Mouse (Mus musculus) right cerebral cortex, postnatal 4 days (tissue): ENCODE results near the gene Fam71e1.

Experiments used
- DNase-seq: peaks from one replicate; pipeline ENCODE4 v3.0.0-alpha.2; 2022

Fam71e1 gene

GRCm38 (mm10) chr7:44536590-44536968, 40.2 kb downstream of the Fam71e1 start:
- DNase-seq: no peak

DNA sequence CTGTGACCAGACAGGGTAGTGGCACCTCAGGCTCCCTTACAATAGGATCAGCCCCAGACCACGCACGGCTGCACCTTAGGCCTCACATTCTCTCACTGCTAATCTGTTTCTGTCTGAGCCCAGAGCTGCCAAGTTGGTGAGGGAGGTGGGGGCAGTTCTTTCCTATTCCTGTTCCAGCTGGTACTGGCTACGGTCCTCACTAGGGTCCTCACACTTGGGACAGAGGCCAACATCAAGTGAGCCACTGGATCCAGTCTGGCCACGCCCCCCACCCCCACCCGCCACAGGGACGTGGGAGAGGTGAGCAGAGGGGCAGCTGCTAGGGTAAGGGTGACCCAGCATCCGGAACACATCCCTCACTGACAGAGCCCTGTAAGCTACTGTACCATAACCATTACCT, 40.6 kb downstream of the Fam71e1 start:
- DNase-seq: no peak

DNA sequence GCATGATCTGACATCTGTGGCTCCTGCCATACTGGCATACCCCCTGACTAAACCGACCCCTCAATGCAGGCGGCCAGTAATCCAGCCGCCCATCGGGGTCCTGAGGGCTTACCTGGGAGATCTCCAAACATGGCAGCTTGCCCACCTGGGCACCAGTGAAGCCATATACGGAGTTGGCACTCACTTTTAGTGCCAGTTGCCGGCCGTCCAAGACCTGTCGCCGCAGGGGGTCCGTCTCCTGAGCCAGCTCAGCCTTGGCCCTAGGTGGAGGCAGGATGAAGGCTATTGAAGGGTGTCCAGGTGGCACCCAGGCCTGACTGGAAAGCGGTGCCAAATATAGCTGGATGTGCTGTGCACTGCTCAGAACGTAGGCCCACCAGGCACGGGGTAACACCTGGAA, 41.1 kb downstream of the Fam71e1 start:
- DNase-seq: no peak

GRCm38 (mm10) chr7:44538756-44539624, 42.6 kb downstream of the Fam71e1 start:
- no peak for DNase-seq

GRCm38 (mm10) chr7:44542555-44542954, 46.2 kb downstream of the Fam71e1 start:
- no peak for DNase-seq

DNA sequence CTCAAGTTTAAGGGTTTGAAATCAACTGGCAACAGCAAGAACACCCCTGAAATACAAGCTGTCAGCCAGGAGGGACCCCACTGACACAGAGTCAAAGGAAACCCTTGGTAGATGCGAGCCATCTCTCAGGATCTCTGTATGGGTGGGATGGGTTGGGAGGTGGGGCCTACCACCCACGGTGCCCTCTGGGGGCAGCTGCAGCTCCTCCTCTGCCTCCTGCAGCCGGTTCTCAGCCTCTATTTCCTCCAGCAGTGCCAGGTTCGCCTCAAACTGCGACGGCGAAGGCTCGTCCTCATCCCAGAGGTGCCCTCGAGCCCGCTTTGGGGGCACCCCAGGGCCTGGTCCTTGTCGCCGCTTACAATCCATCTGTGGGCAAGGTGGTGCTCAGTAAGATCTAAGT, 46.7 kb downstream of the Fam71e1 start:
- no peak for DNase-seq

DNA sequence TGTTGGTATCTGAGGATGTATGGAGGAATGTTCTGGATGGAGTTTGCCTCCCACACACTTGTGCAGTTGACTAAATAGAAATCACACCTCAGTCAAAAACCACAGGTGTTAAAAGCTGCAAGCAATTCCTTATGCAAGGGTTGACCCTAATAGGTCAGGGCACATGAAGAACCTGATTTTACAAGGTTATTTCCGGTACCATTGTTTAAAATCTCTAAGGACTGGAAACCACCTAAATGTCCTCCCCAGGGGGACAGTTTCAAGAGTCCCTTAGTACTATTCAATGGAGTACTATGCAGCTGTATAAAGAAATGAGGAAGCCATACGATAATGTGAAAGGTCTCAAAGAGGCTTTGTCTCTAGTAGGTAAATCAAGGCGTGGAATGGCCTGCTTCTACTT, 49.9 kb downstream of the Fam71e1 start:
- DNase-seq: no peak

DNA sequence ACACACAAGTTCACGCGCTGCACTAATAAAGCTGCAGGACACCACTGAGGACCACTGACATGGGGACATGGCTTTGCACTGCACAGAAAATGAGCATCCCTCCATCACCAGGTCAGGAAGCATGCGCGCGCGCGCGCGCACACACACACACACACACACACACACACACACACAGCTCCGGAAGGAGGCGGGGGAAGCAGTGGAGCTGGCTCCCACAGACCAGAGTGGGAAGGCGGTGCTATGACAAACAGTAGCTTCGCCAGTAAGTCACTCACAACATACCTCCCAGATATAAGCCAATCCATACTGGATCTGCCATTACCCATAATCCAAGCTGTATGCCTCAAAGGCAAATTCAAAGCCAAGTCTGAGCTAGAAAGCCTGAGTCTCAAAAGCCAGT, 50.7 kb downstream of the Fam71e1 start:
- no peak for DNase-seq

GRCm38 (mm10) chr7:44547725-44548124, 51.3 kb downstream of the Fam71e1 start:
- no peak for DNase-seq

DNA sequence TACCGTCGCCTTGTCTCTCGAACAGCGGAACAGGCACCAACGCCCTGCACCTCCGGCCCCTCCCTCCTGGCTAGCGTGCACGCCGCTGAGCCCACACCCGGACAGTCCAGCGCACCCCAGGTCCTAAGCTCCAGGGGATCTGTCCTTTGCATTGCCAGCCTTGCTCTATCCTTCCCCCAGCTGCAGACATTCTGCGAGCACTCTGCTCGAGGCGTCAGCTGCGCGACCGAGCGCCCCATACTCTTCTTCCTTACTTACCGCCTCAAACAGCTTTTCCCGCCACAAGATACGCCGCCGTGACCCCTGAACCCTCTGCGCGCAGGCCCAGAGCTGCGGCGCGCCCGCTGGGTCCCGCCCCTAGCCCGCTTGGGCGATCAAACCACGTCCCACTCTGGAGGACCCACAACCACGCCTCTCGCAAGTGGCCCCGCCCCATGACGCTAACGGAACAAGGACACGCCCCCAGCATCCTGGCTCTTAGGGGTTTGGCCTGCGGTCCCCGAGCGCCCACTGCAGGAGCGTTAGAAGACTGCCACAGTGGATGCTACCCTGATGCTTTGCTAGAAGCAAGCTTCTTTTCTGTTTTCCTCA, 52.2 kb downstream of the Fam71e1 start, which contains the start of gene Pold1:
Pold1 (minus strand) TSS at position 353 of the 591 bp plus-strand sequence.
- peak; percentile 98 for DNase-seq

DNA sequence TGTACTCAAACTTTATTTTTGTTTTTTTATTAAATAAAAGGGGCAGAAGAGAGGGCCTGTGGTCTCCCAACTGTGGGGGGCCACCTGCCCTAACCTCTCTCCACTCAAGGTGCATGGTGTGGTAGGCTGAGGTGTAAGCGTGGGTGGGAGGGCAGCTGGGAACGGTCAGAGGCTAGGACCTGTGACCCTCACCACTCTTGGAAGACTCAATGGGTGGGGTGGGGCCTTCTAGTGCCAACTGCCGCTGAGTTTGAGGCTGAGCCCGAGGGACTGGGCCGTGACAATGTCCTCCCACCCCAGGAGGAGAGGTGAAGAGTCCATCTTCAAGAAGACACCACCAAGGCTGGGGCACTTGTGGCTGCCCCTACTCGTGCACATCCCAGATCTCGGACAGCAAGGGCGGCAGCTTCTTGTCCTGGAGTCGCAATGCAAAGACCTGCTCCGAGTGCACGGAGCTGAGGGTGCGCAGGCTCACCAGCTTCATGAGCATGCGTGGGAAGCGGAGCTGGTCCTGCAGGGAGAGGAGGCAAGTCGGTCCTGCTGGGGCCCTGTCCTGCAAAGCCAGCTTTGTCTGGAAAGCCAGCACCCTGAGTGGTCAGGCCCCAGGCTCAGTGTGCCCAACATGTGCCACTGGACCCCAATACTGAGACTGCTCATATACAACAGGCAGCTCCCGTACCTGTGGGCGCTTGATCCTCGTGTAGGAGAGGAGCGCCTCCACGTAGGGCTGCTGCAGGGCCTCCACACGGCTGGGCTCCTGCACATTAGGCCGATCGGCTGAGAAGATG, 53.4 kb downstream of the Fam71e1 start:
- no peak for DNase-seq

DNA sequence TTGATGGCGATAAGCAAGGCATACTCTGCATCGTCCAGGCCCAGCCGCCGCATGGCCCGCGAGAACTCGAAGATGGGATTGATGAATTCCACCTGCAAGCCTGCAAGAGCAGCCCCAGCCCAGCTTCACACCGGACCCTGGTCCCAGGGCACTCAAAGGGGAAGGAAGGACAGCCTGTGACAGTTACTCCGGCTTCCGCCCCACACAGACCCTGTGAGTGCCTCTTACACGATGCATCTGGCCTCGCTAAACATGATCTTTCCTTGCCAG, 54.0 kb downstream of the Fam71e1 start:
- no peak for DNase-seq
